Mouse (Mus musculus) heart, postnatal 10 days (tissue): ENCODE results near the gene Dnajc11. TPM values are rescaled to one million over a fixed set of nuclear protein-coding genes. Genes with fewer than 3 reads are reported as not detected.

Experiments used
- DNase-seq, 2 experiments: peaks; one replicate each; pipeline ENCODE4 v3.0.0; 2021
- intact Hi-C: fragments of 180-260 bp; cut with DNase I; formaldehyde crosslinking; loops from one replicate; pipeline ENCODE4 v1.15.1; 2025
- total RNA-seq, 2 experiments: library from RNA; stranded (reverse); gene quantifications; 2 replicates each; pipeline ENCODE4 v1.2.3; 2021

Dnajc11 gene
- total RNA-seq: 100 to 1,000 TPM in 1 of 2 experiments, 10 to 100 TPM in 1; 98.5 to 107 TPM

GRCm38 (mm10) chr4:151933505-151934214 is at the start of gene Dnajc11:
Dnajc11 (plus strand) TSS chr4:151933691.
- intact Hi-C loops: no loop called here
- DNase-seq: peak; percentile 95 to 97

GRCm38 (mm10) chr4:151893241-151893640 is 40.2 kb upstream of the Dnajc11 start:
- intact Hi-C loops: no loop called here
- DNase-seq: peak in 1 of 2 experiments; percentile 15

- intact Hi-C loops: no loop called here
- DNase-seq: no peak
Measured at GRCm38 (mm10) chr4:151894926-151895325, 38.6 kb upstream of the Dnajc11 start.

GRCm38 (mm10) chr4:151895624-151896023 is 37.9 kb upstream of the Dnajc11 start:
- DNase-seq: no peak
- intact Hi-C loops: no loop called here

- no peak for DNase-seq
- intact Hi-C loops: no loop called here
Measured at GRCm38 (mm10) chr4:151897069-151897617, 36.3 kb upstream of the Dnajc11 start.

- intact Hi-C loops: no loop called here
- peak; percentile 21 to 40 for DNase-seq
Measured at GRCm38 (mm10) chr4:151898600-151899245, 34.8 kb upstream of the Dnajc11 start.

GRCm38 (mm10) chr4:151899707-151900384 is 33.6 kb upstream of the Dnajc11 start:
- intact Hi-C loops: loop anchor here (2.0 kb wide), 1 partner anchor 37 kb away; no protein-coding TSS in a partner anchor

GRCm38 (mm10) chr4:151900735-151901134 is 32.8 kb upstream of the Dnajc11 start:
- intact Hi-C loops: loop anchor here (2.0 kb wide), 1 partner anchor 38 kb away; no protein-coding TSS in a partner anchor
- DNase-seq: no peak

More at GRCm38 (mm10) chr4:151899707-151900384, 33.6 kb upstream of the Dnajc11 start:
- DNase-seq: no peak

GRCm38 (mm10) chr4:151901422-151901821 is 32.1 kb upstream of the Dnajc11 start:
- intact Hi-C loops: loop anchor here (2.0 kb wide), 1 partner anchor 39 kb away; no protein-coding TSS in a partner anchor

GRCm38 (mm10) chr4:151902046-151902688 is 31.3 kb upstream of the Dnajc11 start:
- peak in 1 of 2 experiments; percentile 32 for DNase-seq
- intact Hi-C loops: no loop called here

More at GRCm38 (mm10) chr4:151901422-151901821, 32.1 kb upstream of the Dnajc11 start:
- DNase-seq: peak; percentile 17 to 36

GRCm38 (mm10) chr4:151902689-151903241 is 30.7 kb upstream of the Dnajc11 start:
- DNase-seq: peak; percentile 85 to 90
- intact Hi-C loops: no loop called here

- intact Hi-C loops: loop anchor here (2.0 kb wide), 1 partner anchor 17 kb away; no protein-coding TSS in a partner anchor
- DNase-seq: peak; percentile 65 to 67
Measured at GRCm38 (mm10) chr4:151904098-151904497, 29.4 kb upstream of the Dnajc11 start.

GRCm38 (mm10) chr4:151905621-151906020 is 27.9 kb upstream of the Dnajc11 start:
- DNase-seq: no peak
- intact Hi-C loops: loop anchor here (2.0 kb wide), 1 partner anchor 15 kb away; no protein-coding TSS in a partner anchor

GRCm38 (mm10) chr4:151907577-151908343 is 25.7 kb upstream of the Dnajc11 start:
- peak; percentile 37 to 42 for DNase-seq
- intact Hi-C loops: no loop called here

GRCm38 (mm10) chr4:151908809-151909208 is 24.7 kb upstream of the Dnajc11 start:
- intact Hi-C loops: no loop called here
- no peak for DNase-seq

- DNase-seq: no peak
- intact Hi-C loops: no loop called here
Measured at GRCm38 (mm10) chr4:151916271-151916670, 17.2 kb upstream of the Dnajc11 start.

GRCm38 (mm10) chr4:151919135-151919840 is 14.2 kb upstream of the Dnajc11 start:
- no peak for DNase-seq
- intact Hi-C loops: no loop called here

- intact Hi-C loops: loop anchor here (2.0 to 10.0 kb wide), 3 partner anchors 15 to 135 kb away; partner anchors contain the start of gene Camta1
Measured at GRCm38 (mm10) chr4:151919900-151920643, 13.4 kb upstream of the Dnajc11 start.

More at GRCm38 (mm10) chr4:151919900-151920643, 13.4 kb upstream of the Dnajc11 start:
- DNase-seq: peak; percentile 57 to 77
